Mouse (Mus musculus) stomach, embryonic 16.5 days (tissue): ENCODE data around the gene Fdx1l. TPM values are rescaled to one million over a fixed set of nuclear protein-coding genes. Genes with fewer than 3 reads are reported as not detected.

ENCODE experiments used
- ATAC-seq: fragments of 200-750 bp; cut with Nextera tagmentation; 2 replicates; pipeline ENCODE4 v1.8.0; 2017; ENCODE audit warnings: moderate number of reproducible peaks, moderate TSS enrichment; ENCODE audit not compliant: insufficient read depth, low FRiP score
- H3K27ac ChIP-seq: fragments of 300-500 bp; sonication (generic); 2 replicates; pipeline ENCODE4 v1.5.1; 2014; ENCODE audit warnings: low read length
- H3K27me3 ChIP-seq: fragments of 300-500 bp; sonication (generic); 2 replicates; pipeline ENCODE4 v1.6.1; 2014; ENCODE audit warnings: low read length, control low read depth, mixed read lengths; ENCODE audit not compliant: control insufficient read depth, insufficient read depth
- H3K36me3 ChIP-seq: fragments of 300-500 bp; sonication (generic); 2 replicates; pipeline ENCODE4 v1.6.1; 2014; ENCODE audit warnings: low read length; ENCODE audit not compliant: control insufficient read depth, insufficient read depth
- H3K4me1 ChIP-seq: fragments of 300-500 bp; sonication (generic); 2 replicates; pipeline ENCODE4 v1.6.1; 2014; ENCODE audit warnings: low read length, control low read depth, mixed read lengths; ENCODE audit not compliant: control insufficient read depth, insufficient read depth
- H3K4me2 ChIP-seq: fragments of 300-500 bp; sonication (generic); 2 replicates; pipeline ENCODE4 v1.6.1; 2014; ENCODE audit warnings: low read depth, low read length, mixed read lengths
- H3K4me3 ChIP-seq: fragments of 300-500 bp; sonication (generic); replicated peaks from 2 replicates; pipeline ENCODE4 v1.5.1; 2014; ENCODE audit warnings: mild to moderate bottlenecking, low read length
- H3K9ac ChIP-seq: fragments of 300-500 bp; sonication (generic); 2 replicates; pipeline ENCODE4 v1.6.1; 2014; ENCODE audit warnings: low read length
- H3K9me3 ChIP-seq: fragments of 300-500 bp; sonication (generic); replicated peaks from 2 replicates; pipeline ENCODE4 v1.6.1; 2016; ENCODE audit warnings: low read length, control low read depth; ENCODE audit not compliant: control insufficient read depth
- WGBS: fragments of 180-500 bp; shearing (Covaris S2); extraction: QIAGEN DNeasy Blood & Tissue Kit; methylation state at CpG from one replicate; pipeline ENCODE4 v1.1.7; 2014; 5-methylcytosine and 5-hydroxymethylcytosine counted together
- polyA plus RNA-seq: library from polyadenylated mRNA; unstranded; fragments of >200 nt; fragmentation: Nextera tagmentation; extraction: Ambion mirVana; gene quantifications from 2 replicates; pipeline ENCODE4 v1.2.1, GENCODE M21; 2015

The Fdx1l gene
- 48.7 and 49.7 TPM in 2 replicates for polyA plus RNA-seq

- H3K27ac ChIP-seq: peak within 1 kb of the TSS; percentile 63; the same call in 1 of the 2 replicates
- H3K4me3 ChIP-seq: peak within 1 kb of the TSS; percentile 69
- ATAC-seq: peak; percentile 92
- H3K9me3 ChIP-seq: no peaks in the 10 kb centered on the region
- peak within 1 kb of the TSS; percentile 78 for H3K4me2 ChIP-seq
- H3K4me1 ChIP-seq: peaks cover 6% of the 10 kb centered on the region
- peak within 1 kb of the TSS; percentile 88 for H3K9ac ChIP-seq
- peaks cover 22% of the 10 kb centered on the region; the same call in 1 of the 2 replicates for H3K36me3 ChIP-seq
- H3K27me3 ChIP-seq: no peaks in the 10 kb centered on the region
- WGBS: 2% methylated on average over 58 of the region's 58 CpGs
These were observed at the start of gene Fdx1l, which contains the start of gene Gm49373 for GRCm38 (mm10) chr9:21073044-21073840. Fdx1l (minus strand) TSS chr9:21073614. Gm49373 (minus strand) TSS chr9:21073096.

GRCm38 (mm10) chr9:21121483-21121882 is 48.1 kb upstream of the Fdx1l start:
- Histone ChIP-seq H3K9me3 (no peaks in the 10 kb centered on the region), H3K4me2 (no peak overlapping the region), H3K27ac (no peak overlapping the region), H3K4me3 (no peak overlapping the region), H3K27me3 (no peaks in the 10 kb centered on the region), H3K9ac (no peak overlapping the region), H3K4me1 (no peaks in the 10 kb centered on the region), H3K36me3 (peaks cover 10% of the 10 kb centered on the region; the same call in 1 of the 2 replicates)
- WGBS: 88% methylated on average over 16 of the region's 16 CpGs
- no peak for ATAC-seq

GRCm38 (mm10) chr9:21117073-21117472 is 43.7 kb upstream of the Fdx1l start:
- H3K4me3 ChIP-seq: no peak overlapping the region
- H3K4me2 ChIP-seq: no peak overlapping the region
- no peaks in the 10 kb centered on the region for H3K36me3 ChIP-seq
- no peaks in the 10 kb centered on the region for H3K27me3 ChIP-seq
- no peaks in the 10 kb centered on the region for H3K9me3 ChIP-seq
- whole genome bisulfite sequencing: 71% methylated on average over 6 of the region's 6 CpGs
- H3K4me1 ChIP-seq: no peaks in the 10 kb centered on the region
- ATAC-seq: no peak
- no peak overlapping the region for H3K9ac ChIP-seq
- no peak overlapping the region for H3K27ac ChIP-seq

GRCm38 (mm10) chr9:21115105-21115504 is 41.7 kb upstream of the Fdx1l start:
- H3K27me3 ChIP-seq: no peaks in the 10 kb centered on the region
- no peaks in the 10 kb centered on the region for H3K4me1 ChIP-seq
- H3K36me3 ChIP-seq: no peaks in the 10 kb centered on the region
- H3K9ac ChIP-seq: no peak overlapping the region
- no peak overlapping the region for H3K4me3 ChIP-seq
- WGBS: 83% methylated on average over 8 of the region's 8 CpGs
- H3K9me3 ChIP-seq: no peaks in the 10 kb centered on the region
- ATAC-seq: no peak
- H3K4me2 ChIP-seq: no peak overlapping the region
- no peak overlapping the region for H3K27ac ChIP-seq

- WGBS: 83% methylated on average over 7 of the region's 7 CpGs
- Histone ChIP-seq H3K4me3 (no peak overlapping the region), H3K4me1 (no peaks in the 10 kb centered on the region), H3K4me2 (no peak overlapping the region), H3K27ac (no peak overlapping the region), H3K36me3 (no peaks in the 10 kb centered on the region), H3K27me3 (no peaks in the 10 kb centered on the region), H3K9me3 (no peaks in the 10 kb centered on the region), H3K9ac (no peak overlapping the region)
- no peak for ATAC-seq
These were observed 40.8 kb upstream of the Fdx1l start for GRCm38 (mm10) chr9:21114190-21114589.

- H3K27me3 ChIP-seq: no peaks in the 10 kb centered on the region
- H3K4me2 ChIP-seq: no peak overlapping the region
- H3K4me1 ChIP-seq: no peaks in the 10 kb centered on the region
- H3K9me3 ChIP-seq: no peaks in the 10 kb centered on the region
- H3K9ac ChIP-seq: no peak overlapping the region
- WGBS: 80% methylated on average over 6 of the region's 6 CpGs
- H3K27ac ChIP-seq: no peak overlapping the region
- ATAC-seq: no peak
- H3K36me3 ChIP-seq: no peaks in the 10 kb centered on the region
- H3K4me3 ChIP-seq: no peak overlapping the region
These were observed 40.3 kb upstream of the Fdx1l start for GRCm38 (mm10) chr9:21113751-21114150.

GRCm38 (mm10) chr9:21107607-21108237 is 34.3 kb upstream of the Fdx1l start:
- 45% methylated on average over 23 of the region's 23 CpGs for WGBS
- Histone ChIP-seq H3K27me3 (no peaks in the 10 kb centered on the region), H3K4me3 (no peak overlapping the region), H3K4me2 (no peak overlapping the region), H3K4me1 (peaks cover 2% of the 10 kb centered on the region; the same call in 1 of the 2 replicates), H3K36me3 (no peaks in the 10 kb centered on the region), H3K27ac (no peak overlapping the region), H3K9me3 (no peaks in the 10 kb centered on the region), H3K9ac (no peak overlapping the region)
- ATAC-seq: 0 out of 2 replicates have a peak, but pooled peaks have one; percentile 45

- Histone ChIP-seq H3K27ac (no peak overlapping the region), H3K4me3 (no peak overlapping the region), H3K4me1 (peaks cover 2% of the 10 kb centered on the region; the same call in 1 of the 2 replicates), H3K9ac (no peak overlapping the region), H3K4me2 (no peak overlapping the region), H3K9me3 (no peaks in the 10 kb centered on the region), H3K27me3 (no peaks in the 10 kb centered on the region), H3K36me3 (no peaks in the 10 kb centered on the region)
- ATAC-seq: no peak
- WGBS: 78% methylated on average over 5 of the region's 5 CpGs
These were observed 32.5 kb upstream of the Fdx1l start for GRCm38 (mm10) chr9:21105760-21106564.
